Mouse (Mus musculus) liver, adult (tissue): ENCODE measurements around the gene Lypd4.

ENCODE experiments used
- GATA4 ChIP-seq: IDR thresholded peaks from 2 replicates; pipeline ENCODE4 v1.6.1; 2014; ENCODE audit warnings: mild to moderate bottlenecking, low read length; ENCODE audit not compliant: insufficient replicate concordance

The Lypd4 gene

GRCm38 (mm10) chr7:24891241-24892124 is 21.7 kb upstream of the Lypd4 start:
- no peak for TF ChIP-seq GATA4

- TF ChIP-seq GATA4 = no peak
Measured at GRCm38 (mm10) chr7:24890281-24891216, 20.8 kb upstream of the Lypd4 start.

GRCm38 (mm10) chr7:24889431-24890220 is 19.9 kb upstream of the Lypd4 start:
- TF ChIP-seq GATA4 = no peak

- TF ChIP-seq GATA4 = no peak
Measured at GRCm38 (mm10) chr7:24887096-24887495, 17.4 kb upstream of the Lypd4 start.

GRCm38 (mm10) chr7:24886308-24886633 is 16.5 kb upstream of the Lypd4 start:
- no peak for TF ChIP-seq GATA4

- TF ChIP-seq GATA4 = no peak
Measured at GRCm38 (mm10) chr7:24885468-24886307, 15.9 kb upstream of the Lypd4 start.

- no peak for TF ChIP-seq GATA4
Measured at GRCm38 (mm10) chr7:24884693-24885291, 15.1 kb upstream of the Lypd4 start.

GRCm38 (mm10) chr7:24883896-24884692 is 14.4 kb upstream of the Lypd4 start, which contains the start of gene Rps19:
Rps19 (plus strand) TSS chr7:24884371.
- TF ChIP-seq GATA4 = peak; percentile 76; the same call in 1 of the 2 replicates

- TF ChIP-seq GATA4 = no peak
Measured at GRCm38 (mm10) chr7:24882416-24883199, 12.9 kb upstream of the Lypd4 start.

- TF ChIP-seq GATA4 = no peak
Measured at GRCm38 (mm10) chr7:24879620-24880019, 9.9 kb upstream of the Lypd4 start.

GRCm38 (mm10) chr7:24877588-24877987 is 7.8 kb upstream of the Lypd4 start:
- TF ChIP-seq GATA4 = no peak

- no peak for TF ChIP-seq GATA4
Measured at GRCm38 (mm10) chr7:24869080-24869479, 661 bp downstream of the Lypd4 start.
